Mouse (Mus musculus) left cerebral cortex, postnatal 10 days (tissue): Measurements from ENCODE around the gene Isx. TPM values are rescaled to one million over a fixed set of nuclear protein-coding genes. Genes with fewer than 3 reads are reported as not detected.

Experiments
- DNase-seq, 2 experiments: peaks; one replicate each; pipeline ENCODE4 v3.0.0; 2021 to 2022; ENCODE audit warnings: low spot score in 2 of 2, mixed read lengths in 1 of 2; ENCODE audit errors: extremely low spot score in 1 of 2
- intact Hi-C: fragments of 180-260 bp; cut with DNase I; formaldehyde crosslinking; loops from one replicate; pipeline ENCODE4 v1.15.1; 2025
- total RNA-seq, 2 experiments: library from RNA; stranded (reverse); gene quantifications; 2 replicates each; pipeline ENCODE4 v1.2.3; 2021

Gene Isx
- total RNA-seq, result not detected

- intact Hi-C loops, result no loop called here
- DNase-seq, result no peak
Observed at GRCm38 (mm10) chr8:74872940-74873339, at the start of gene Isx. TSS of gene Isx (plus strand) at chr8:74873173.

- intact Hi-C loops, result no loop called here
- no peak for DNase-seq
Observed at GRCm38 (mm10) chr8:74827689-74828088, 45.3 kb upstream of the Isx start.

- intact Hi-C loops, result no loop called here
- DNase-seq, result no peak
Observed at GRCm38 (mm10) chr8:74831322-74831721, 41.7 kb upstream of the Isx start.

GRCm38 (mm10) chr8:74834246-74834645, 38.7 kb upstream of the Isx start:
- DNase-seq, result no peak

GRCm38 (mm10) chr8:74847376-74848048, 25.5 kb upstream of the Isx start:
- DNase-seq, result peak in 1 of 2 experiments; percentile 52

More at GRCm38 (mm10) chr8:74834246-74834645, 38.7 kb upstream of the Isx start:
- intact Hi-C loops, result no loop called here

GRCm38 (mm10) chr8:74848707-74849106, 24.3 kb upstream of the Isx start:
- intact Hi-C loops, result no loop called here

More at GRCm38 (mm10) chr8:74847376-74848048, 25.5 kb upstream of the Isx start:
- intact Hi-C loops, result no loop called here

GRCm38 (mm10) chr8:74850971-74851370, 22.0 kb upstream of the Isx start:
- intact Hi-C loops, result no loop called here
- no peak for DNase-seq

More at GRCm38 (mm10) chr8:74848707-74849106, 24.3 kb upstream of the Isx start:
- DNase-seq, result no peak

GRCm38 (mm10) chr8:74851837-74852236, 21.1 kb upstream of the Isx start:
- intact Hi-C loops, result loop anchor here (2.0 kb wide), 1 partner anchor 1497 kb away; no protein-coding TSS in a partner anchor
- DNase-seq, result no peak

- intact Hi-C loops, result loop anchor here (2.0 kb wide), 1 partner anchor 1499 kb away; no protein-coding TSS in a partner anchor
- DNase-seq, result peak; percentile 57 to 63
Observed at GRCm38 (mm10) chr8:74853488-74853887, 19.5 kb upstream of the Isx start.

- DNase-seq, result no peak
- intact Hi-C loops, result no loop called here
Observed at GRCm38 (mm10) chr8:74854786-74855185, 18.2 kb upstream of the Isx start.

GRCm38 (mm10) chr8:74855341-74855740, 17.6 kb upstream of the Isx start:
- intact Hi-C loops, result no loop called here
- no peak for DNase-seq

GRCm38 (mm10) chr8:74859241-74859640, 13.7 kb upstream of the Isx start:
- intact Hi-C loops, result no loop called here
- DNase-seq, result no peak

GRCm38 (mm10) chr8:74860449-74860848, 12.5 kb upstream of the Isx start:
- intact Hi-C loops, result no loop called here
- DNase-seq, result no peak

- DNase-seq, result no peak
- intact Hi-C loops, result no loop called here
Observed at GRCm38 (mm10) chr8:74862598-74862997, 10.4 kb upstream of the Isx start.

- no peak for DNase-seq
- intact Hi-C loops, result no loop called here
Observed at GRCm38 (mm10) chr8:74870346-74870949, 2.5 kb upstream of the Isx start.

GRCm38 (mm10) chr8:74871686-74872085, 1.3 kb upstream of the Isx start:
- no peak for DNase-seq
- intact Hi-C loops, result no loop called here

- no peak for DNase-seq
- intact Hi-C loops, result no loop called here
Observed at GRCm38 (mm10) chr8:74872151-74872823, 686 bp upstream of the Isx start.

- intact Hi-C loops, result no loop called here
- DNase-seq, result no peak
Observed at GRCm38 (mm10) chr8:74874565-74874964, 1.6 kb downstream of the Isx start.

- intact Hi-C loops, result no loop called here
Observed at GRCm38 (mm10) chr8:74878637-74879036, 5.7 kb downstream of the Isx start.

GRCm38 (mm10) chr8:74888763-74889162, 15.8 kb downstream of the Isx start:
- no peak for DNase-seq
- intact Hi-C loops, result no loop called here

More at GRCm38 (mm10) chr8:74878637-74879036, 5.7 kb downstream of the Isx start:
- no peak for DNase-seq
